Mouse (Mus musculus) liver, embryonic 12.5 days (tissue): ENCODE data around the gene Spem1. TPM values are rescaled to one million over a fixed set of nuclear protein-coding genes. Genes with fewer than 3 reads are reported as not detected.

Experiments used
- ATAC-seq: fragments of 200-750 bp; cut with Nextera tagmentation; 2 replicates; pipeline ENCODE4 v1.8.0; 2017; ENCODE audit warnings: moderate number of reproducible peaks, mild to moderate bottlenecking, moderate library complexity
- H3K27ac ChIP-seq: fragments of 300-500 bp; sonication (generic); 2 replicates; pipeline ENCODE4 v1.5.1; 2016; ENCODE audit warnings: mild to moderate bottlenecking
- H3K27me3 ChIP-seq: fragments of 300-500 bp; sonication (generic); replicated peaks from 2 replicates; pipeline ENCODE4 v1.6.1; 2016; ENCODE audit warnings: mild to moderate bottlenecking, moderate library complexity
- H3K36me3 ChIP-seq: fragments of 300-500 bp; sonication (generic); 2 replicates; pipeline ENCODE4 v1.6.1; 2016; ENCODE audit warnings: mild to moderate bottlenecking, moderate library complexity
- H3K4me1 ChIP-seq: fragments of 300-500 bp; sonication (generic); 2 replicates; pipeline ENCODE4 v1.6.1; 2016
- H3K4me2 ChIP-seq: fragments of 300-500 bp; sonication (generic); 2 replicates; pipeline ENCODE4 v1.6.1; 2016; ENCODE audit warnings: mild to moderate bottlenecking, moderate library complexity
- H3K4me3 ChIP-seq: fragments of 300-500 bp; sonication (generic); 2 replicates; pipeline ENCODE4 v1.5.1; 2016; ENCODE audit warnings: mild to moderate bottlenecking, moderate library complexity
- H3K9ac ChIP-seq: fragments of 300-500 bp; sonication (generic); 2 replicates; pipeline ENCODE4 v1.6.1; 2016; ENCODE audit warnings: mild to moderate bottlenecking, moderate library complexity
- H3K9me3 ChIP-seq: fragments of 300-500 bp; sonication (generic); replicated peaks from 2 replicates; pipeline ENCODE4 v1.6.1; 2016; ENCODE audit warnings: mild to moderate bottlenecking, moderate library complexity
- WGBS: fragments of 180-500 bp; shearing (Covaris S2); methylation state at CpG from one replicate; pipeline ENCODE4 v1.1.7; 2016; ENCODE audit not compliant: insufficient replicate concordance; 5-methylcytosine and 5-hydroxymethylcytosine counted together
- polyA plus RNA-seq: library from polyadenylated mRNA; unstranded; fragments of >200 nt; fragmentation: Nextera tagmentation; extraction: Ambion mirVana; gene quantifications from 2 replicates; pipeline ENCODE4 v1.2.1, GENCODE M21; 2016

Gene Spem1
- polyA plus RNA-seq, 1 experiment from 2014 or later, result not detected

GRCm38 (mm10) chr11:69804972-69805909 lies 16.7 kb downstream of the Spem1 start, which contains the start of gene Tmem102:
TSS of gene Tmem102 (minus strand) at chr11:69805624.
- 18% methylated on average over 29 of the region's 29 CpGs for WGBS
- Histone ChIP-seq H3K9ac (no peak within 1 kb of the TSS), H3K27me3 (peaks cover 80% of the 10 kb centered on the region), H3K27ac (no peak within 1 kb of the TSS), H3K9me3 (0 out of 2 replicates have a peak, but pooled peaks cover 5% of the 10 kb centered on the region), H3K4me1 (peaks cover 48% of the 10 kb centered on the region), H3K4me2 (peak within 1 kb of the TSS; percentile 70), H3K4me3 (peak within 1 kb of the TSS; percentile 57; the same call in 1 of the 2 replicates), H3K36me3 (no peaks in the 10 kb centered on the region)
- ATAC-seq, result no peak

DNA sequence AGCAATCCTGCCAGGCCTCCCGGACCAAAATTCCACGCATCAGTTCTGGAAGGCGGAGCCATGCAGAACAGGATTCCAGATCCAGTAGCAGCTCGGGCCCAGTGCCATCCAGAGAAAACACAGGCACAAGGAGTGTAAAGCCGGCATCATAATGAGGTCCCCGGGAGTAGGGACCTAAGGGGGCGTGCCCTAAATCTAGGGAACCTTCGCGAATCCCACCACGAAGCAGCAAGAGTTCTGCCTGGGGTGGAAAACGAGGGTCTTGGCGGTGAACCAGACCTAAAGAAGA lies 17.4 kb downstream of the Spem1 start:
- Histone ChIP-seq H3K4me3 (peak overlapping the region; percentile 57; the same call in 1 of the 2 replicates), H3K27ac (no peak overlapping the region), H3K4me2 (peak overlapping the region; percentile 70), H3K27me3 (peaks cover 86% of the 10 kb centered on the region), H3K4me1 (peaks cover 53% of the 10 kb centered on the region), H3K36me3 (no peaks in the 10 kb centered on the region), H3K9ac (no peak overlapping the region), H3K9me3 (0 out of 2 replicates have a peak, but pooled peaks cover 5% of the 10 kb centered on the region)
- 15% methylated on average over 12 of the region's 12 CpGs for WGBS
- no peak for ATAC-seq

DNA sequence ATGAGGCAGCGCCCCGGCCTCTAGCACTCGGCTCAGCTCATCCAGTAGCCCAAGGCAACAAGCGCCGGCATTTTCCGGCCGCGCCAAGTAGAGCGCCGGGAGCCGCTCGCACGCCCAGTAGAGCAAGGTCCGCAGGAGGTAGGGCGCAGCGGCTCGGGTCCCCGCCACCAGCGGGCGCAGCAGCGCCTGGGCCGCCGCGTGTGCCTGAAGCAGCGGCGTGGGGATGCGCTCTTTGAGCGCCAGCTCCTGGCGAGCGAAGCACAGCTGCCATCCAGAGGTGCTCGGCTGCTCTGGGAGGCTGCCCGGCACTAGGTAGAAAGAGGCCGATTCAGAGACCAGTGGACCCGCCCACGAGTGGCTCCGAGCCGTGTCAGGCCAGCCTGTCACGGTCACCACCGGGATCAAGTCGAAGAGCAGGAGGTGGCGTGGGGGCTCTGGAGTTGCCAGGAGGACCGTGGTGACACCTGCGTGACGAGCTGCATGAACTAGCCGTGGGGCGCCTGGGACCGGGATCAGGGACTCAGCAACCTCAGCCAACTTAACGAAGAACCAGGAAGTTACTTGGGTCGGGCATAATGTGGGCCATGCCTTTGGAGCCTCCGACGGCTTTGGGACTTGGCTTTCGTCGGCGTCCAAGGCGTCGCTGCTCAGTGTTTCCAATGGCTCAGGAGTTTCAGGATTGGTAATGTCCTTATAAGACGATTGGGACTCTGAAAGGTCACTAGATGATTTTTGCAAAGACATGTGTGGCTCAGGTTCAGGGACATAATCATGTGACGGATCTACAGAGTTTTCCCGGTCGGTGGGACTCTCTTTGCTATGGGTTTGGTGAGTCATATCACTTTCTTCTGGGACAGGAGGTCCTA lies 18.0 kb downstream of the Spem1 start:
- peak; percentile 78 for ATAC-seq
- Histone ChIP-seq H3K4me2 (peak overlapping the region; percentile 70), H3K36me3 (no peaks in the 10 kb centered on the region), H3K9ac (peak overlapping the region; percentile 53), H3K27ac (peak overlapping the region; percentile 17; the same call in 1 of the 2 replicates), H3K9me3 (0 out of 2 replicates have a peak, but pooled peaks cover 5% of the 10 kb centered on the region), H3K4me1 (peaks cover 53% of the 10 kb centered on the region), H3K27me3 (peaks cover 91% of the 10 kb centered on the region), H3K4me3 (peak overlapping the region; percentile 57)
- WGBS, result 3% methylated on average over 60 of the region's 60 CpGs

DNA sequence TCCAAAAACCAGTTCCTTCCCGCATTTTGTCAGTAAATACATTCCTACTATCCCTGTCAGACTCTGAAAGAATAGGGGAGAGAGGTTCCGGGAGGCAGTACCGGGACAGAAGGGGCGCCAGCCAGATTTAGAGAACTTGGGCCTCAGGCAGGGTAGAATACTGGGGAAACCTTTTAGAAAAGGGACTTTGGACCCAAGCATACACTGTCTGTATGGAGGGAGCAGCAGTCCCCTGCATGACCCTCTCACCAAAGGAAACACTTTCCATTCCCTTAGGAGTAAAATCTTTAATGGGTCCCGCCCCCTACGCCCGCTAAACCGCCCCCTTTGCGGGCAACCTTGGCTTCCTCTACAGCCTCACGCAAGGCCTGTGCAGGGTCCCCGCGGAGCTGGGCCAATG lies 18.7 kb downstream of the Spem1 start:
- no peak overlapping the region for H3K27ac ChIP-seq
- H3K9ac ChIP-seq, result peak overlapping the region; percentile 53
- H3K27me3 ChIP-seq, result peaks cover 98% of the 10 kb centered on the region
- peak overlapping the region; percentile 70 for H3K4me2 ChIP-seq
- H3K9me3 ChIP-seq, result 0 out of 2 replicates have a peak, but pooled peaks cover 5% of the 10 kb centered on the region
- H3K4me3 ChIP-seq, result peak overlapping the region; percentile 57
- peaks cover 53% of the 10 kb centered on the region for H3K4me1 ChIP-seq
- WGBS, result 4% methylated on average over 12 of the region's 12 CpGs
- no peaks in the 10 kb centered on the region for H3K36me3 ChIP-seq
- peak; percentile 31 for ATAC-seq

DNA sequence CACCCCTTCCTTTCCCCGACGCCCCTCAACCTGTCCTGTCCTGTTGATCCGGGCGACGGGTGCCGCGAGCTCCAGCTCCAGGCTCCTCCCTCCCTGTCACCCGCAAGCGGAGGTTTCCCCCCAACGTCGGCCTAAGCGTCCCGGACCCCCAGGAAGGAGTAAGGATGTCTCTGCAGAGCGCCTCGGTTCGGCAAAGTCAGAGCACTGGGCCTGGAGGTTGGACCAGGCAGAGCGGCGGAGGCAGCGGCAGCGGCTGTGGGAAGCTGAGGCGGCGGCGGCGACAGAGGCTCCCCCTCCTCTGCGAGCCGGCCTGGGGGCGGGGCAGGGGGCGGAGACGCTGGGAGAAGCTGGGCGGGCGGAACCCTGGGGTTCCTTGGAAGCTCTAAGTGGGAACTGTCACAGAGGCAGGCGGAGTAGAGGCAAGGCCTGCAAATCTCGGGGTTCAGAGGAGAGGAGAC lies 19.3 kb downstream of the Spem1 start:
- WGBS, result under 1% methylated on average over 33 of the region's 33 CpGs
- peaks cover 53% of the 10 kb centered on the region for H3K4me1 ChIP-seq
- 0 out of 2 replicates have a peak, but pooled peaks have one; percentile 33 for ATAC-seq

DNA sequence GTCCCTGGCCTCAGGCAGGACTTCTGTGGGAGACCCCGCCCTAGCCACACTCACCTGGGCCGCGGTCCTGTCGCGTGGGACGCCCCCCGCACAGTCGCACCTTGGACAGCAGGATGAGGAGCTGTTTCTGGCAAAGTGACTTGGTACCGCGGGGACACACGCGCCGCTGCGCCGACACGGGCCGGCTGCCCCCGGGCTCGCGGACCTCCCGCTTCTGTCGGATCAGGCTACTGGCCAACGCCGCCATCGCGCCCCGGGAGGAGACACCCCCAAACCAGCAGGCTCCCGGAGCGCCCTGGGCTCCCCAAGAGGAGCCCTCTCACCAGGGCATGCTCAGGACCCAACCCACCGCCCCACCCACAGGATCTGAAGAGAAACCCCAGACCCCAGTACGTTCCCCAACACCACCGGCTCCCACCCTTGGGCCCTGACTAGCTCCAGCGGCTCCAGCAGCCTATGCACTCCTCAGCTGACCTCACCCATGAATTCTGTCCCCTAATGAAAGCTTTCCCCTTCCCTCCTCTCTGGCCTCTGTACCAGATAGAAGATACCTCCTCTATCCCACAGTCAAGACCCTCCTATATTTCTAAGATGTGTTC lies 20.5 kb downstream of the Spem1 start, which contains the start of gene Fgf11:
Gene Fgf11, minus strand, starts transcription at position 479 of the 599 bp plus-strand sequence.
- Histone ChIP-seq H3K4me2 (peak within 1 kb of the TSS; percentile 70), H3K9ac (peak within 1 kb of the TSS; percentile 57), H3K4me3 (peak within 1 kb of the TSS; percentile 57), H3K36me3 (no peaks in the 10 kb centered on the region), H3K27ac (no peak within 1 kb of the TSS), H3K27me3 (peaks cover 100% of the 10 kb centered on the region), H3K4me1 (peaks cover 53% of the 10 kb centered on the region), H3K9me3 (0 out of 2 replicates have a peak, but pooled peaks cover 3% of the 10 kb centered on the region)
- ATAC-seq, result no peak
- 4% methylated on average over 33 of the region's 33 CpGs for WGBS

More for the DNA sequence above, 19.3 kb downstream of the Spem1 start:
- Histone ChIP-seq H3K27ac (no peak overlapping the region), H3K4me3 (peak overlapping the region; percentile 57), H3K27me3 (peaks cover 100% of the 10 kb centered on the region), H3K36me3 (no peaks in the 10 kb centered on the region), H3K4me2 (peak overlapping the region; percentile 70), H3K9me3 (0 out of 2 replicates have a peak, but pooled peaks cover 5% of the 10 kb centered on the region), H3K9ac (peak overlapping the region; percentile 57)

GRCm38 (mm10) chr11:69800392-69801197 lies 21.4 kb downstream of the Spem1 start:
- Histone ChIP-seq H3K4me2 (peak overlapping the region; percentile 64), H3K4me1 (peaks cover 60% of the 10 kb centered on the region), H3K27me3 (peaks cover 99% of the 10 kb centered on the region), H3K9ac (peak overlapping the region; percentile 35; the same call in 1 of the 2 replicates), H3K9me3 (no peaks in the 10 kb centered on the region), H3K4me3 (peak overlapping the region; percentile 44), H3K36me3 (no peaks in the 10 kb centered on the region), H3K27ac (no peak overlapping the region)
- ATAC-seq, result no peak
- under 1% methylated on average over 36 of the region's 36 CpGs for WGBS

DNA sequence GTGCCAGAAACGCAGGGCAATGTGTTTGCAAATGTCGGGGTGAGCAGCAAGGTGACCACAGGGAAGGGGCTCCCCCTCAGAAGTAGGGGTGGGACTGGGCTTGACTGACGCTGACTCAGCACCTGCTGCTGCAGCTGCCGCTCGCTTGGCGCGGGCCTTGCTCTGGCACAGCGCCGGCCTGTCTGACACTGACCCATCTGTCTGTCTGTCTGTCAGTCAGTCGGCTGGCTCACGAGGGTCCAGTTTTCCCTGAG lies 21.9 kb downstream of the Spem1 start:
- ATAC-seq, result no peak
- WGBS, result 5% methylated on average over 11 of the region's 11 CpGs
- Histone ChIP-seq H3K9ac (no peak overlapping the region), H3K27me3 (peaks cover 94% of the 10 kb centered on the region), H3K4me2 (peak overlapping the region; percentile 64), H3K36me3 (no peaks in the 10 kb centered on the region), H3K4me3 (peak overlapping the region; percentile 44), H3K4me1 (peaks cover 62% of the 10 kb centered on the region), H3K27ac (no peak overlapping the region), H3K9me3 (no peaks in the 10 kb centered on the region)

DNA sequence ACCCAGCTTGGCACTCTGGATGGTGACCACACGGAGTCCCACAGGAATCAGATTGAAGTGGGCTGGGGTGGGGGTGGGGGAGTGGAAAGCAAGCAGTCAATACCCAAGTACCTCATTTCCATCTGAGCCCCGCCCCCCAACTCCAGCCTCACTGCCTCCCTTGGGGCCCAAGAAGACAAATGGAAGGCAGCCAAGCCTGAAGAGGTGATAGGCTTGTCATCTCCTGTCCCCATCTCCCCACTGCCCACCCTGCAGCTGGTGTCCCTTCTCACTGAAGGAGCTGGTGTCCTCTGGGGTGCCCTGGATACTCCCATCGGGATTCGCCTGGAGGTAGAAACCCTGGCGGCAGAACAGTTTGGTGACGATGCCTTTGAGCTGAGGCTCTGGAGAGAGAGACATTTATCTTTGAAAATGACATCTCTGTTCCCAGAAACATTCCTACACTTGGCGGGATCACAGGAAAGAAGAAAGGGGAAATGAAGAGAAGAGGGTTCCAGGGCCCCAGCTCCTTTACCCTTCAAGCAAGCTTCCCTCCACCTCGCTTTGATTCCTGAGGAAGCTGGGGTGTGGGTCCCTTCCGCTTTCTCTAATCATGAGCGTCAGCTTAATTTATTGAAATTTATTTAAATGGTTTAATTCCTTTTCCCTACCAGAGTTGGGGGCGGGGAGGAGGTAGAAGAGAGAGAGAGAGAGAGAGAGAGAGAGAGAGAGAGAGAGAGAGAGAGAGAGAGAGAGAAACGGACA lies 22.4 kb downstream of the Spem1 start:
- Histone ChIP-seq H3K4me1 (peaks cover 61% of the 10 kb centered on the region), H3K9me3 (no peaks in the 10 kb centered on the region), H3K27me3 (peaks cover 89% of the 10 kb centered on the region), H3K9ac (no peak overlapping the region), H3K36me3 (no peaks in the 10 kb centered on the region), H3K4me3 (no peak overlapping the region), H3K27ac (no peak overlapping the region), H3K4me2 (peak overlapping the region; percentile 64)
- 35% methylated on average over 12 of the region's 12 CpGs for WGBS
- no peak for ATAC-seq

- Histone ChIP-seq H3K27ac (no peak overlapping the region), H3K9ac (no peak overlapping the region), H3K36me3 (no peaks in the 10 kb centered on the region), H3K4me1 (peaks cover 45% of the 10 kb centered on the region), H3K4me2 (no peak overlapping the region), H3K4me3 (no peak overlapping the region), H3K9me3 (no peaks in the 10 kb centered on the region), H3K27me3 (peaks cover 86% of the 10 kb centered on the region)
- WGBS, result 62% methylated on average over 7 of the region's 7 CpGs
- ATAC-seq, result no peak
Measured at GRCm38 (mm10) chr11:69797924-69798323, 24.1 kb downstream of the Spem1 start.
